Mouse (Mus musculus) midbrain, embryonic 13.5 days (tissue): ENCODE data around the gene Myo1e. TPM values are rescaled to one million over a fixed set of nuclear protein-coding genes. Genes with fewer than 3 reads are reported as not detected.

Experiments
- ATAC-seq: fragments of 200-750 bp; cut with Nextera tagmentation; 2 replicates; pipeline ENCODE4 v1.8.0; 2017; ENCODE audit warnings: mild to moderate bottlenecking, moderate TSS enrichment, moderate library complexity
- H3K27ac ChIP-seq: fragments of 300-500 bp; sonication (generic); 2 replicates; pipeline ENCODE4 v1.5.1; 2015; ENCODE audit warnings: inconsistent platforms, mild to moderate bottlenecking, moderate library complexity
- H3K27me3 ChIP-seq: fragments of 300-500 bp; sonication (generic); 2 replicates; pipeline ENCODE4 v1.6.1; 2015; ENCODE audit warnings: mild to moderate bottlenecking, inconsistent platforms
- H3K36me3 ChIP-seq: fragments of 300-500 bp; sonication (generic); 2 replicates; pipeline ENCODE4 v1.6.1; 2015; ENCODE audit warnings: mild to moderate bottlenecking, inconsistent platforms
- H3K4me1 ChIP-seq: fragments of 300-500 bp; sonication (generic); replicated peaks from 2 replicates; pipeline ENCODE4 v1.6.1; 2015; ENCODE audit warnings: inconsistent platforms
- H3K4me2 ChIP-seq: fragments of 300-500 bp; sonication (generic); replicated peaks from 2 replicates; pipeline ENCODE4 v1.6.1; 2015; ENCODE audit warnings: moderate library complexity, mild to moderate bottlenecking, inconsistent platforms
- H3K4me3 ChIP-seq: fragments of 300-500 bp; sonication (generic); replicated peaks from 2 replicates; pipeline ENCODE4 v1.5.1; 2015; ENCODE audit warnings: mild to moderate bottlenecking, inconsistent platforms
- H3K9ac ChIP-seq: fragments of 300-500 bp; sonication (generic); replicated peaks from 2 replicates; pipeline ENCODE4 v1.6.1; 2015; ENCODE audit warnings: mild to moderate bottlenecking, inconsistent platforms
- H3K9me3 ChIP-seq: fragments of 300-500 bp; sonication (generic); 2 replicates; pipeline ENCODE4 v1.6.1; 2016; ENCODE audit warnings: mild to moderate bottlenecking, inconsistent platforms
- WGBS: fragments of 180-500 bp; shearing (Covaris S2); methylation state at CpG from one replicate; pipeline ENCODE4 v1.1.7; 2015; 5-methylcytosine and 5-hydroxymethylcytosine counted together
- polyA plus RNA-seq: library from polyadenylated mRNA; unstranded; fragments of >200 nt; fragmentation: Nextera tagmentation; extraction: Ambion mirVana; gene quantifications from 2 replicates; pipeline ENCODE4 v1.2.1, GENCODE M21; 2015

The Myo1e gene
- polyA plus RNA-seq, 1 experiment from 2014 or later = 6.0 TPM

GRCm38 (mm10) chr9:70351570-70352277, 144.6 kb downstream of the Myo1e start:
- Histone ChIP-seq H3K9me3 (no peaks in the 10 kb centered on the region), H3K4me2 (no peak overlapping the region), H3K36me3 (peaks cover 5% of the 10 kb centered on the region; the same call in 1 of the 2 replicates), H3K4me1 (peaks cover 4% of the 10 kb centered on the region; the same call in 1 of the 2 replicates), H3K9ac (no peak overlapping the region), H3K4me3 (no peak overlapping the region), H3K27ac (peak overlapping the region; percentile 56; the same call in 1 of the 2 replicates), H3K27me3 (no peaks in the 10 kb centered on the region)
- 38% methylated on average over 8 of the region's 8 CpGs for WGBS
- no peak for ATAC-seq

DNA sequence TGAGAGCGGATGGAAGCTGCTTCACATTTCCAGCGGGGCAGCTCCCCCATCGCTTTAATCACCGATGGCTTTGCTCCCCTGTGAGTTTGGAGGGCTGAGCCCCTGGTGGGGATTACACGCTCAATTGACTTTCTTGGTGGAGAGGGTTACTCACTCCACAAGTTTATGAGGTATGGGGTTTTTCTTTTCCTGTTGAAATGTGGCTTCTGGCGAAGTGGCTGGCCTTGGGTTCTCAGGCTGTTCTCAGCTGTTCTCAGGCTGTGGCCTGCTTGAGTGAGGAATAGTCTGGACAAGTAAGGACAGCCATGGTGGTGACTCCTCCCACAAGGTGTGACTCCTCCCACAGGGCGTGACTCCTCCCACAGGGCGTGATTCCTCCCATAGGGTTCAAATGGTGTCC, 149.1 kb downstream of the Myo1e start:
- Histone ChIP-seq H3K4me3 (no peak overlapping the region), H3K27ac (no peak overlapping the region), H3K9me3 (peaks cover 10% of the 10 kb centered on the region), H3K36me3 (peaks cover 11% of the 10 kb centered on the region; the same call in 1 of the 2 replicates), H3K9ac (no peak overlapping the region), H3K4me2 (no peak overlapping the region), H3K4me1 (peaks cover 4% of the 10 kb centered on the region; the same call in 1 of the 2 replicates), H3K27me3 (no peaks in the 10 kb centered on the region)
- WGBS = 33% methylated on average over 8 of the region's 8 CpGs
- no peak for ATAC-seq

DNA sequence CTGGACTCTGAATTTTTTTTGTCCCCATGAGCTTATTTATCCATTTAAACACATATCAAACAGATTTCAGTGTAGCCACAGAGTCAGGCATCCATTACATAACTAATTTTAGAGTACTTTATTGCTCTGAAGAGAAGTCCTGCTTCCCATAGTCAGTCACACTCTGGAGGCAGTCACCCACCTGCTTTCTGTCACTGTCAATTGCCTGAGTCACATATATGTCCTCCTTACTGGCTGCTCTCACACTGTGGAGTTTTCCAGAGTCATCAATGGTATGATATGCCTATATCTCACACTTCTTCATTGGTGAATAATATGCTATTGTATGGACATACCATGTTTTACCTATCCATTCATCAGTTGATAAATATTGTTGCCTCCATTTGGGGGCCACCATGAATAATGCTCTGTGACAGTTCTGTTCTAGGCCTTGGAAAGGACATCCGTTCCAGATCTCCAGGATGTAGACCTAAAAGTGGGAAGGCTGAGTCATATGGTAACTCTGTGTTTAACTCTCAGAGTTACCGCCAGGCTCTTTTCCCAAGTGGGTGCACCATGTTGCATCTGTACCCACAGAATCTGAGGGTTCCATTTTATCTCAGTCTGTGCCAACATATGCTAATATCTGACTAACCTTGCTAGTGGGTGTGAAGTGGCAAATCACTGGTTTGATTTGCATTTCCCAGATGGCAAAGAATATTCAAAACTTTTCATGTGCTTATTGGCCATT, 152.4 kb downstream of the Myo1e start:
- ATAC-seq = no peak
- Histone ChIP-seq H3K27me3 (no peaks in the 10 kb centered on the region), H3K36me3 (peaks cover 6% of the 10 kb centered on the region; the same call in 1 of the 2 replicates), H3K9me3 (peaks cover 10% of the 10 kb centered on the region), H3K27ac (no peak overlapping the region), H3K4me2 (no peak overlapping the region), H3K4me3 (no peak overlapping the region), H3K4me1 (no peaks in the 10 kb centered on the region), H3K9ac (no peak overlapping the region)
- 98% methylated on average over 2 of the region's 2 CpGs for WGBS

- no peak overlapping the region for H3K27ac ChIP-seq
- no peaks in the 10 kb centered on the region for H3K27me3 ChIP-seq
- H3K9ac ChIP-seq = no peak overlapping the region
- 97% methylated on average over 8 of the region's 8 CpGs for WGBS
- H3K36me3 ChIP-seq = peaks cover 11% of the 10 kb centered on the region
- no peak overlapping the region for H3K4me3 ChIP-seq
- H3K4me2 ChIP-seq = no peak overlapping the region
- H3K4me1 ChIP-seq = no peaks in the 10 kb centered on the region
- H3K9me3 ChIP-seq = no peaks in the 10 kb centered on the region
- ATAC-seq = no peak
Measured at GRCm38 (mm10) chr9:70364741-70365140, 157.6 kb downstream of the Myo1e start.

DNA sequence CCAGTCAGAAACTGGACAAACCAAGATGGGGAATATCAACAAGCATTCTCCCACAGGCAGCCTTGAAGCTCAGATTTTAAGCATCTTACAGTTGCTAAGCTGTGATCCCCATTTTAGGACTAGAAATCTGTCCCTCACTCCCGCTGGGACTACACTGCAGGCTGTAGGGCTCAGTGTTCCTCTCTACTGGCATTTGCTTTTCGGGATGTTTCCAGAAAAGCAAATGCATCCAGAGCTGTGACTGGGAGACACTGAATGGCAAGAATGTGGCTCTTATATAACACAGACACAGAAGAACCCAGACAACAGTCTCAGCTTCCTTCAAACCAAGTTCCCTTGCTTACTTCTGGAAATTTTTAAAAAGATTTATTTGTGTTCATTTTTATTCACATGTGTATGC, 158.8 kb downstream of the Myo1e start:
- WGBS = 82% methylated on average over 2 of the region's 2 CpGs
- no peaks in the 10 kb centered on the region for H3K4me1 ChIP-seq
- no peak overlapping the region for H3K9ac ChIP-seq
- no peak overlapping the region for H3K4me2 ChIP-seq
- no peak for ATAC-seq
- no peaks in the 10 kb centered on the region for H3K27me3 ChIP-seq
- H3K4me3 ChIP-seq = no peak overlapping the region
- H3K36me3 ChIP-seq = peaks cover 17% of the 10 kb centered on the region
- H3K9me3 ChIP-seq = no peaks in the 10 kb centered on the region
- H3K27ac ChIP-seq = no peak overlapping the region

DNA sequence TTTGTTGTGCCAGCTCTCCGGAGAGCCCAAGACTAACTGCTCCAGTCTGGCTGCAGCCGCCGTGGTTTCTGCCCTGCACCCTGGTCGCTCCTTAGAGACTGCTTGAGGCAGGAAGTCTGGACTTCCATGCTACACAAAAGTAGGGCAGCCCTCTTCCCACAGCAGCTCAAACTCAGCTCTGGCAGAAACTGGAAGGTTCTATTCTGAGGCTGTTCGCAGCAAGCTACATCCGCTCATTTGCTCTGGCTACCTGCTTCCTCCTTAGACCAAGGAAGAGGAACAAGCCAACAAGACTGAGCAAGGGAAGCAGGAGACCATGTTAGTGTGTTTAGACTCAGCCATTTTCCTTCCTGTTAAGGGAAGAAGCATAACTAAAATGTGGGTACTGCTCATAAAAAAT, 159.7 kb downstream of the Myo1e start:
- Histone ChIP-seq H3K27ac (no peak overlapping the region), H3K4me1 (no peaks in the 10 kb centered on the region), H3K4me3 (no peak overlapping the region), H3K9ac (no peak overlapping the region), H3K27me3 (no peaks in the 10 kb centered on the region), H3K4me2 (no peak overlapping the region), H3K36me3 (peaks cover 17% of the 10 kb centered on the region), H3K9me3 (no peaks in the 10 kb centered on the region)
- no peak for ATAC-seq
- 95% methylated on average over 6 of the region's 6 CpGs for WGBS

GRCm38 (mm10) chr9:70371638-70372037, 164.5 kb downstream of the Myo1e start:
- no peak for ATAC-seq
- H3K9ac ChIP-seq = no peak overlapping the region

GRCm38 (mm10) chr9:70379502-70380467, 172.6 kb downstream of the Myo1e start:
- Histone ChIP-seq H3K27ac (no peak overlapping the region), H3K4me3 (no peak overlapping the region), H3K4me2 (no peak overlapping the region), H3K36me3 (no peaks in the 10 kb centered on the region), H3K9ac (no peak overlapping the region), H3K27me3 (no peaks in the 10 kb centered on the region), H3K4me1 (no peaks in the 10 kb centered on the region), H3K9me3 (no peaks in the 10 kb centered on the region)
- WGBS = 89% methylated on average over 7 of the region's 7 CpGs
- no peak for ATAC-seq

More at GRCm38 (mm10) chr9:70371638-70372037, 164.5 kb downstream of the Myo1e start:
- Histone ChIP-seq H3K4me3 (no peak overlapping the region), H3K27me3 (no peaks in the 10 kb centered on the region), H3K27ac (no peak overlapping the region), H3K4me1 (no peaks in the 10 kb centered on the region), H3K36me3 (peaks cover 17% of the 10 kb centered on the region), H3K4me2 (no peak overlapping the region), H3K9me3 (no peaks in the 10 kb centered on the region)
- whole genome bisulfite sequencing = 78% methylated on average over 5 of the region's 5 CpGs

DNA sequence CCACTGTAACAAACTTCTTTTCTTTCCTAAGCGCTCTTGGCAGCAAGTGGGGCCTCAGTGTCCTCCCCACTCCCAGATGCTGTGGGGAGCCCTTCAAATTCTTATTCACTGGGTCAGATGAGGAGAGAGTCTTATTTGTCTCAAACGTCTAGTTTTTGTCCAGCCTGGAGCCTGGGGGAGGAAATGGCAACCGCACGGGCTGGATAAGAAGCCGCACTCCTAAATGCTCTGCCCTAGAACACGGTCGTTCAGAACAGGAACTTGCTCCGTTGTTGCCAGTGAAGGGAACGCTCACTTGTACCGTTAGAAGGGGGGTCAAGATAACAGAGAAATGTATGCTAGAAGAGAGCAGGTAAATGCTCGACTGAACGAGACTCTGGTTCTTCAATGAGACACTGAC, 174.9 kb downstream of the Myo1e start:
- no peak overlapping the region for H3K4me3 ChIP-seq
- no peak overlapping the region for H3K9ac ChIP-seq
- no peaks in the 10 kb centered on the region for H3K4me1 ChIP-seq
- H3K27ac ChIP-seq = no peak overlapping the region
- WGBS = 90% methylated on average over 12 of the region's 12 CpGs
- ATAC-seq = no peak
- H3K27me3 ChIP-seq = no peaks in the 10 kb centered on the region
- H3K36me3 ChIP-seq = no peaks in the 10 kb centered on the region
- H3K9me3 ChIP-seq = no peaks in the 10 kb centered on the region
- no peak overlapping the region for H3K4me2 ChIP-seq

DNA sequence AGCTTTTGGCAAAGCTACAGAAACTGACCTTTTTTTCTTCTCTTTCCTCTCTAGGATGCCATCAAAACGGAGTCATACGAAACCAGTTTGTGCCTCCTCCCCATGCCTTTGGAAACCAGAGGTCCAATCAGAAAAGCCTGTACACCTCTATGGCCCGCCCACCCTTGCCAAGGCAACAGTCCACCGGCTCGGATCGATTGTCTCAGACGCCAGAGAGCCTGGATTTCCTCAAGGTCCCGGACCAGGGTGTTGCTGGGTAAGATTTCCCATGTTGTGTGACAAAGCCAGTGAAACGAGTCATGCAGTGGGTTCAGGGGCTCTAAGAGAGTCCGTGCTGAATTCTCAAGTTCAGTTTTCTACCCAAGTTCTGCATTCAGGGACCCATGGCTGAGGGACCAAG, 176.6 kb downstream of the Myo1e start:
- H3K27ac ChIP-seq = no peak overlapping the region
- ATAC-seq = no peak
- WGBS = 70% methylated on average over 10 of the region's 10 CpGs

DNA sequence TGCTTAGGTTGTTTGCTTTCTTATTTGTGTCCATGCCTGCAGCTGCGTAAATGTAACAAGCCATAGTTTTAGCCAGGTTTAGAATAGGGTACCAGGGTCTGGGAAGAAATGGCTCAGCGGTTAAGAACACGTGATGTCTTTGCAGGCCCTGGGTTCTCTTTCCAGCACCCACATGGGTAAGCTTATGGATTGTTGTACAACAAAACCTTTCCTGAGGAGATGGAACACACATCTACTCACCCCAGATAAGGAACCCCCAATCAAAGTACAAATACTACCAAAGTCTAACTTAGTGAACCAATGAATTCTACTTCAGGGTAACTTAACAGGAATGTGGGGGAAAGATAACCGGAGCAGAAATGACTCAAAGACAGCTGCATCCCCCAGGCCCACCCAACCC, 177.3 kb downstream of the Myo1e start:
- Histone ChIP-seq H3K27ac (no peak overlapping the region), H3K4me1 (no peaks in the 10 kb centered on the region), H3K9me3 (no peaks in the 10 kb centered on the region), H3K4me2 (no peak overlapping the region), H3K9ac (no peak overlapping the region), H3K27me3 (no peaks in the 10 kb centered on the region), H3K36me3 (no peaks in the 10 kb centered on the region), H3K4me3 (no peak overlapping the region)
- no peak for ATAC-seq
- 100% methylated on average over 4 of the region's 4 CpGs for WGBS

More for the DNA sequence above, 176.6 kb downstream of the Myo1e start:
- Histone ChIP-seq H3K27me3 (no peaks in the 10 kb centered on the region), H3K9me3 (no peaks in the 10 kb centered on the region), H3K9ac (no peak overlapping the region), H3K36me3 (no peaks in the 10 kb centered on the region), H3K4me2 (no peak overlapping the region), H3K4me1 (no peaks in the 10 kb centered on the region), H3K4me3 (no peak overlapping the region)
